Mouse (Mus musculus) T-helper 2 cell (primary cell): ENCODE measurements around the gene Rab31.

Experiments
- in situ Hi-C: fragments of 300-600 bp; cut with MboI, MseI; formaldehyde crosslinking; loops from one replicate; pipeline ENCODE4 v1.15.1; 2025; ENCODE audit warnings: high pct_unique_total_duplicates

The Rab31 gene

DNA sequence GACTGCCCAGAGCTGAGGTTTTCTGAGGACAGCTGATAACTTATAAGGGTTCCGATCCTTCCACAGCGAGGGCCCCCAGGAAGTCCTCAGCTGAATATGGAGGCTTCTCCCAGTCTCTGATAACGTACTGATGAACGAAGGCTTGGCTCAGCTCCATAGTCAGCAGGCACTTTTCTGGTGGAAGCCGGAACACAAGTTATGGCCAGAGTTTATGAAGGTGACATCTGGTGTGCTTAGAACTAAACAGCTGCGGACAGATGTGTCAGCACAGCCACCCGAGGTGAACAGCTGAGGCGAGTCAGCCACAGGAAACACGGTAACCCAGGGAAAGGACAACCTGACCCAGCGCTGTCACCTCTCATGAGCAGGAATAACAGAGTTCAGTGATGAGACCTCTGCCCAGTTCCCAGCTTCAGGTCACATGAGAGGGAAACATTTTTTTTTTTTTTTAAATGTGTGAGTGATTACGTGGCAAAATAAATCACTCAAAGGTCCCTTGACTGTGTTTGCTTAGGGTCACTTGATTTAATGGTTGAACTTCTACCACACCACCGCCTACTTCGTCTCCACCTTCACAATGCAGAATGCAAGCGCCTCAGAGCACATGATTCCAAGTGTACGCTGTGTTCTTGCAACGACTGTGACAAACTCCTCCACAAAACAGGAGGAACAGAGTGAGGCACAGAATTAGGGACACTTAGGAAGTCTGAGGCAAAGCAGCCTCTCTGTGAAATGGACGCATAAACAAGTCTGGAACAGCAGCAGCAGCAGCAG, 106.0 kb downstream of the Rab31 start:
- in situ Hi-C loops = no loop called here

DNA sequence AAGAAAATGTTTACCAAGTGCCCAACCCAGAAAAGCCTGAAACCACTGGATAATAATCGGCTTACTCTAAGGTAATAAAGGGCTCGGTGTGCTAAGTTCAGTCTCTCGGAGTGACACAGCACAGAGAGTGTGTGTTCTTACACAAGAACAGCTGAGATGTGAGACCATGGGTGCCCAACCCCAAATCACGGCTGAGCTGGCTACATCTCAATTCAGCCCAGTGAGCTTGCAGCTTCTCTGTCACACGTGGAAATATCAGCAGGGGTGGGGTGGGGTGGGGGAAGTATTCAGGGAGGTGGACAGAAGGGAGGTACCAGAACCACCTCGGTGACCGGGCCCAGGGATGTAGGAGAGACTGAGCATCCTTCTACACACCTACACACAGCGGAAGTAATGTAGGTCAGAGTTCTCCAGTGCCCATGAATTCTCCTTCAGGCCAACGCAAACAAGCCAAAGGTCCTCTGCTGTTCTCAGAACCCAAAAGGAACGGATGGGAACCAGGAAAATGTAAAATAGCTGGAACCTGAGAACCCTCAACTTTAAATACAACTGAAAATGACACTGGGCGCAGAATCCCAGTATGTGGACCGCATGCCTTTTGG, 106.7 kb downstream of the Rab31 start:
- in situ Hi-C loops = no loop called here

DNA sequence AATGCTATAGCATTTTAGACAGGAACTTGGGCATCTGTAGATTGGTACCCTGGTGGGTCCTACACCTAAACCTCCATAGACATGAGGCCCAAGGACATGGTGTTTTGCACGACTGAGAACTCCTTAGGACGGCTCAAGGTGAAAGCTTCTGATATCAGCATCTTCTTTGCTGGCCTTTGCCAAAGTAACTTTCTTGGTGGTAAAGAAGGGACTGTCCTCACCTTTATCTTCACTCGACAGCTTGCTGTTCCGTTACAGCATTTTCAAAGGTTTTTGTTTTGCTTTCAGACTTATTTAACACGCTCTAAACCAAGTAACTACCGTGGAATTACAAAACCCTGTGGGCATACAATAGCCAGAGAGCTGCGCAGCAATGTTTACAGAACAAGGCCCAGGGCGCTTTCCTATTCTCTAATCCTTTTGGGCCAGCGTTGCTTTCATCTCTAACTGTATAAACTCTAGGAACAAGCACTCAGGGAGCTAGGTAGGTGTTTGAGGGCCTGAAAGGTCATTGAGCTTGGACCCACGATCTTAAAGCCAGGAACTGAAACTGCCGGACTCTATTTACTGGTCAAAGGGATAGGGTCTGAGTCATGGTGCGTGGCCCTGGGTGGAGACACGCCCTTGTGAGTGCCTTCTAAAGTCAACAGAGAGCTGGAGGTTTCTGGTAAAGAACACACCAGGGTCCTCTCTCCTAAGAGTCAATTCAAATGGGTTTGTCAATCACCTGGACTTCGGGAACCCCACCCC, 109.0 kb downstream of the Rab31 start:
- in situ Hi-C loops = loop anchor here (5.0 kb wide), 1 partner anchor 104 kb away; no protein-coding TSS in a partner anchor

DNA sequence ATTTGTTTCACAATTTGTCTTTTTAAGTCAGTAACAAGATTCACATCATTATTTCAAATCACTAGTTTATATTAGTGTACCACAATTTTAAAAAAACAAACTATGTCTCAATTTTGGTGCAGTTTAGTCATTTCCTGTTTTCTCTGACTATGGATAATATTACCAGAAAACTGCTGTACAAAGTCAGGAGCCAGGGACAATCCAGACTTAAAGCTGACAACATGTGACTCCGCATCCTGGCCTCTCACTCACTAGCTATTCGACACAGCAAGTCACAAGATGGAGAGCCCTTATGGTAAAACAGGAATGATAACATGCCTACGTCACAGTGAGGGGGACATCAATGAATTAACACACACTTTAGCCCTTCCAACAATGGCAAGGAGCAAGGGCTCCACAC, 109.9 kb downstream of the Rab31 start:
- in situ Hi-C loops = loop anchor here (5.0 kb wide), 1 partner anchor 105 kb away; no protein-coding TSS in a partner anchor

DNA sequence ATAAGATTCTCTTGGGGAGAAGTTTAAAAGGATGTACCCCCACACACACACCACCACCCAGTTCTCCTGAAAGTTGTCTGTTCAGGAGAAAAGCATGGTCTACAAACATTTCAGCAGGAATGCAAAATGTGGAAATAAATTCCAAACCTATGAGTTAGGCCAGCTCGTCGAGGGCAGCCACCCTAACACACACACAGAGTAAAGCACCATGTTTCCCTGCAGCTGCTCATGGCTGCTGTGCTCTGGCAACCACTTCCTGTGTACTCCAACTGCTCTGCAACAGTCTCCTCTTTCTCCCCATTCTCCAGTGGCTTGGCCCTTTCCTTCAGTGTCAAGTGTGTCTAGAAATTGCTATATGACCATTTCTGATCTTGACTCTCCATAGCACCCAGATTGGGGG, 114.1 kb downstream of the Rab31 start:
- in situ Hi-C loops = loop anchor here (10.0 kb wide), 1 partner anchor 1234 kb away; no protein-coding TSS in a partner anchor

DNA sequence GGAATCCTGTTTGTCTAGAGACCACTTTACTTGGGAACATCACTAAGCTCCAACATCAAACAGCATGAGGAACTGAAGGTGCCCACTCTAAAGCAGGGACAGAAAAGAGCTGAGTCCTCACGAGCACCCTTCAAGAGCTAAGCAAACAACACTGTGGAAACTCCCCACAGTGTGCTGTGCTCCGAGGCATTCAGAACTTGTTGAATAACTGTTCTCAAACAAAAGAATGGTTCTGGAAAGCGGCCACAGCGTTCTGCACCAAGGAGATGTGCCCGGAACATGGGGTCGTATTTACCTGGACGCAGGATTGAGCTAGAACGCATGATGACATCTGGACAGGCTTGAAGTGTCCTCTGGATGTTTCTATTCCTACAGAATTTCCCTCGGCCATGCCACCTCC, 114.6 kb downstream of the Rab31 start:
- in situ Hi-C loops = loop anchor here (10.0 kb wide), 1 partner anchor 1233 kb away; no protein-coding TSS in a partner anchor

DNA sequence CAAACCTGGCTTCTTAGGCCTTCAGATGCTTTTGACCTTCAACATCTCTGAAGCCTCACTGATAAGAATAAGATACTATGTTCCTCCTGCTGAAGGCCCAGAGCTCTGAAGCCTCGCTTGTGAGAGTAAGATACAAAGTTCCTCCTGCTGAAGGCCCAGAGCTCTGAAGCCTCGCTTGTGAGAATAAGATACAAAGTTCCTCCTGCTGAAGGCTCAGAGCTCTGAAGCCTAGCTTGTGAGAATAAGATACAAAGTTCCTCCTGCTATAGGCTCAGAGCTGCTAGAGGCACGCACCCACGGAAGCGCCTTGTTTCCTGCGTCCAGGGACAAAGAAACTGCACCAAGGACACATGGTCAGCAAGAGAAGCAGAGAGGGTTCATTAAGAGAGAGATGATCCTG, 115.8 kb downstream of the Rab31 start:
- in situ Hi-C loops = loop anchor here (10.0 kb wide), 1 partner anchor 1232 kb away; no protein-coding TSS in a partner anchor

DNA sequence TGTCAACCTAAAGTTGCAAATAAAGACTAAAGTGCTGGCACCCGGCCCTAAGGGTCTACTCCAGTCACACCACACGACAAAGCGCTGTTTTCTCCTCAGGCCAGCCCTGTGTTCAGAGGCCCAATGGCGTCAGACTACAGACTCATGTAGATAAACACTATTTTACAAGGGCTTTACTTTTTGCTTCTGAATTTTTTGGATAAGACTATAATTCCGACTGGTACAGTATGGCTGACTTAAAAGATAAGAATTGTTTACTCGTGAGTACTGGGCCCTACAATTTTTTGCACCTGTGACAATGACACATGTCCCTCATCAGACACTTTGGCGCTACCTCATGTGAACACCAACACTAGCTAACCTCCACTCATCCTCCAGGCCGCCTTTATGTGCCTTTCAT, 116.5 kb downstream of the Rab31 start:
- in situ Hi-C loops = loop anchor here (10.0 kb wide), 1 partner anchor 1231 kb away; no protein-coding TSS in a partner anchor

DNA sequence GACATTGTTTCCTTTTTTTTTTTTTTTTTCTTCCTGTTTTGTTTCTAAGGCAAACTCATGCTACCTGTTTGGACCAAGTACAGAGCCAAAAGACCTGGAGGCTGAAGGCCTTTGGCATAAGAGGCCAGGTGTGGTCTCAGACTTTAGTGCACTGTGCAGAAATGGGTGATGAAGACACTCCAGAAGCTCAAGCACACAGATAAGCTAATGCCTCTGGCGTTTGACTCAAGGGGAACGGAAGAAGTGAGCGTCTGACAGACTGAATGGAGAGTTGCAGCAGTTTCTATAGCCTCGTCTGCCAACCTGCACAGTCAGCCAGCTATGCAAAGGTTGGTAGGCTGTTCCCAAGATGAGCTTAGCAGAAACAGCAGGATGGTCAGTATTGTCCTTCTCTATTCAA, 116.9 kb downstream of the Rab31 start:
- in situ Hi-C loops = loop anchor here (10.0 kb wide), 1 partner anchor 1231 kb away; no protein-coding TSS in a partner anchor

DNA sequence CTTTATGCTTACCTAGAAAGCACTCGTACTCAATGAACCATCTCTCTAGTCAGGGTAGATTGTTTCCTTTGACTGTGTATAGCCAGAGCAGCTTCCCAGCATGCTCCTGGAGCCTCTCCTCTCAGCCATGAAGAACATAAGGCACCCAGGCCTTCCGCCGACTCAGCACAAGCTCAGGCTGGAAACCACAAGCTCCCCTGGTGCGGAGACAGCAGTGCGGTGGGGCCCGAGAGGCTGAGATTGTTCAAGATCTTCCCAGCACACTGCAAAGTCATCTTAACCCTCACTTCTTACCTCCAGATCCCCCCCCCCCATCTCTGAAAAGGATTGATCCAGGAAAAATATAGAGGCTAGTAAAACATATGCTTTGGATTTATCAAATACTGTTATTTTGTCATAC, 122.0 kb downstream of the Rab31 start:
- in situ Hi-C loops = loop anchor here (10.0 kb wide), 1 partner anchor 1226 kb away; no protein-coding TSS in a partner anchor

DNA sequence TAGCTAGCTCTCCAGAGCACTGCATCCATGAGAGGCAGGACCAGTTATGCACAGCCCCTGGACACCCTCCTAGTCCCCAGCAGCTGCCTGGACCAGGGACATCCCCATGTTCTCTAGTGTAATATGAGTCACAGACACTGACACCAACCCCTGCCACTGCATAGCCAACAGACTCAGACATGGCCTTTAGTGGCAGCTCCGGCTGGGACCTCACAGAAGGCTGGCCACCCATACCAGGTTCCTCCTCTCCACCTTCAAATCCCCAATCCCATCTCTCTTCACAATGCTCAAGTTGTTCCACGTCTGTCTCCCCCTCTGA, 123.4 kb downstream of the Rab31 start:
- in situ Hi-C loops = no loop called here

DNA sequence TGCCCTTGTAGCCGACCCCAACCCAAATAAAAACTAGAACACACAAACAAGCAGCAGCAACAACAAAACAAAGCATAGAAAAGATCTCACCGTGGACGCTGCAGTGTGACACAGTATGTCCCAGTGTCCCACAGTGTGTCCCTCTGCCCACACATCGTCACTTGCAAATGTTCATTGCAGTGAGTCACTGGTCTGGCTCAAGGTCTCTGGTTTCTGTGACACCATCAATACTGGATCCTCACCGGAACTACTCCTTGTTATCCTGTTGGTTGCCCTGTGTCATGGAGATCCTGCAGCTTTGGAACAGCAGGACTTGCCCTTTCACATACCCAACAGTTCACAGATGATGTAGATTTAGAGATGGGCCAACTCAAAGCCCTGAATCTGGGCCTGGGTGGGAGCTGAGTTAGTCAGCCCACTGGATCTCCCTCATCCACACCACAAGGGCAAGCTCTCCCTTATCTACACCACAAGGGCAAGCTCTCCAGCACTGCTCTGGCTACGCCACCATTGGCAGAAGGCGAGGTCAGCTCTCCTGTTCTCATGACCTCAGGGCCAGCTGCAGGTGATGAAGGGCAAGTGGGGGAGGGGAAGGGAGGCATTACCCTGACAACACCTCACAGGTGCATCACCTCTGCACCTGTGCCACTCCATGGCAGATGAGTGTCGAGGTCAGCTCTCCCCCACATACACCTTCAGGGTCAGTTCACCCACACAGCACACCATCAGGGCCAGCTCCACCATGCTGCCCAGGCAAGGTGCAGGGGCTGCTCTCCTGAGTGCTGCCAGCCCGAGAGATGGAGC, 124.0 kb downstream of the Rab31 start:
- in situ Hi-C loops = no loop called here

DNA sequence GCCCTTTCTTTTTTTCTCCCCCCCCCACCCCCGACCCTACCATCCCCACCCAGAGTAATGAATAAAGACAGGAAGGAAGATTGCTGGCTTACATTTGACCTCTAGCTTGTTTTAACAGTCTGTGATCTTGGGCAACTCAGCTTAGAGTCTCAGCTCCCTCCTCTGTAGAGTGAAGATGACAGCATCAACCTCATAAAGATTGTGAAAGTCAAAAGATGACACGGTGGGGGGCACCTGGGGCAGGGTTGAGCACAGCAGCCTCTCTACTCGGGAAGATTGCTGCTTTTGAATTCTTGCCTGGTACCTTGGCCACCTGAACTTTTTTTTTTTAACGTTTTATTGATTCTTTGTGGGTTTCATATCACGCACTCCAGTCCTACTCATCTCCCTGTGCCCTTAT, 124.6 kb downstream of the Rab31 start:
- in situ Hi-C loops = no loop called here

DNA sequence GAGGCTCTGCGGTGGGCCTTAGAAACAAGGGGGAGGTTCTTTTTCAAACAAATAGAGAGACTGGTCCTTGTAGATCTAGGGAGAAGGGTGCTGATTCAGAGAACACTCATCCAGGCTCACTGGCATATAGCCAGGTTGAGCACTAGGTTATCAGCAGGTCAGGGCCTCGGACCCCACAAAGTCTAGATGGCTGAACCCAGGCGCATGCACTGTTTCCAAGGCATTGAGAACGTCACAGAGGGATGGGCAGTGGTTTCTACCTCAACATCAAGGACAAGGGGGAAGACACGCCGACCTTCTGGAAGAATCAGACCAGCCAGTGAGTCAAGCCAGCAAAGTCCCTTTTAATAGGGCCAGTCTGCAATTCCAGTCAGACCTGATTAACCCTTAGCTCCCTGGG, 125.3 kb downstream of the Rab31 start:
- in situ Hi-C loops = no loop called here

DNA sequence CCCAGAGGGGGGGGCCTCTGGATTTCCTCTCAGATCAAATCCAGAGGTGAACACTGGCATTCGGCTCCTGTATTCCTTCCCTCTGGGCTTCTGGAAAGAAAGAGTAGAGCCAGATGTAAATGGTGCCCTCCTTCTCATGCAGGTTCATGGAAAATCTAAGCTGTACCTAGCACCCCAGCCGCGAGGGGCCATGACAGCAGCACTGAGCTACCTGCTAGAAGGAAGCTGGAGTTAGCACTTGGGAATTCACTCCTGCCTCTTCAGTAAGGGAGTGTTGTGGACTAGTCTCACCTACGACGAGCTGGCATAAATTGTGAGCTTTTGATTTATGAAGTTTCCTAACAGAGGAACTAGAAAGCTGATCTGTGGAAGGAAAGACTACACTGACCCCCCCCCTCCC, 129.0 kb downstream of the Rab31 start:
- in situ Hi-C loops = no loop called here

DNA sequence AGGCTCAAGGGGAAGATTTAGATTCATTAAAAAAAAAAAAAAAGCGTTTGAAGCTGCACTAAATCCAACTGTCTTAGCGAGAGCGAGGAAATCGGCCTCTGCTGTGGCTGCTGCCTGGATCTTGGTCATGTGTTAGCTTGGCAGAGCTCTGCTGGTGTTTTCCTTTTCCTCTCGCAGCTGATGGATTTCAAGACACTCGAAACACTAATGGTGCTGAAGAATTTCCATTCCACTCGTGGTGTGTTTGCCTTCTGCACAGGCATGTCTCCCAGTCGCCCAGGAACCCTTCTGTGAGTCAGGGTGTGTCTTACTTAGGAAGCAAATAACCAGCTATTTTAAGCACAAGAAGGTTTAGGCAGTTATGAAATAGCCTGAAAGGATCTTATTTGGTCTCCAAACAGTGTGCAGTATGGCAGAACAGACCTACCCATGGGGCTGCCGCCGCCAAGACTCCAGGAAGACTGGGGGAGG, 129.5 kb downstream of the Rab31 start:
- in situ Hi-C loops = no loop called here

DNA sequence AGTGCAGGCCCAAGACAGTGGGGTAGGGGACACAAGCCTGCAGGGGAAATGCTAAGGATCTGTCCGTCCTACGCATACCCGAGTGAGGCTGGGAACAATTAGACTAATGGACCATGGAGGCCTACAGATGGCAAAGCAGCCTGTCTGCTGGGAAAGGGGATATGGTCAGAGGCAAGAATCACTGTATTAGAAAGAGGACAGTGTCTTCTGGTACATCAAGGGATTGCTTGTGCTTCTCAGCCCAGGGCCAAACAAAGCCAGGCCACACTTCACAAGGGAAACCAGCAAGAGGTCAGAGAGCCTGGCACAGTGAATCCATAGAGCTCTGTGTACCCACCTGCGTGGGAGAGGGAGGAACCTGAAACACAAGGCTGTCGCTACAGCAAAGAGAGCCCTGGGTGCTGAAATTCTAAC, 130.0 kb downstream of the Rab31 start:
- in situ Hi-C loops = no loop called here

DNA sequence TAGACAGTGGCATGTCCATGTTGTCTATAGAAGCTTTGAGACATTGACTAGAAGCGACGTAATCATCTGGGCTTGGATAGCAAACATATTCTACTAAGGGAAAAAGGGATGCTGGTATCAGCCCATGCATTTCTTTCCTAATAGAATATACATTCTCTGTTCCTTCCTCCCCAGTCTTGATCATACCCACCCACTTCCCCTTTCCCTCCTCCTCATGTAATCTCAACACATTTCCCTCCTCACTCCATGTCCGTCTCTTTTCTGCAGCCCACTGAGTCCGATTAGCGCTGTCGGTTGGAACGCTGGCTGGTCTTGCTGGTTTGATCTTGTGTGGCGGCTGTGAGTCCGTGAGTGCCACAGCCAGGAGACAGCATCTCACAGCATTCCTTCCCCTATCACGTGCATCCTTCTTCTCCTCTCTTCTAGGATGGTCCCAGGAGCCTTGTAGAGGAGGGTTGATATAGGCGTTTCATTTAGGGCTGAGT, 130.8 kb downstream of the Rab31 start, which contains the start of gene Txndc2:
TSS of gene Txndc2 (minus strand) at position 435 of the 485 bp plus-strand sequence.
- in situ Hi-C loops = no loop called here

DNA sequence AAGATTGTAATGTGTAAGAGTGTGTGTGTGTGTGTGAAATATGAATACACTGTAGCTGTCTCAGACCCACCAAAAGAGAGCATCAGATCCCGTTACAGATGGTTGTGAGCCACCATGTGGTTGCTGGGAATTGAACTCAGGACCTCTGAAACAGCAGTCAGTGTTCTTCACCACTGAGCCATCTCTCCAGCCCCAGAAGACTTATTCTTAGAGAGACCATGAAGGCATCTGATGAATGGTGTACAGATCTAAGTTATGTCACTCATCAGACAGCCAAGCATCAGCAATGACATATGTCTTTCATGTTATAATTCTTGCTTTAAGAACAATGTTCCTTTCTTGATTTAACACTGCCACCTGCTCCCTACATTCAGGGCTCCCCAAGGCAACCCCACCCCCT, 133.4 kb downstream of the Rab31 start:
- in situ Hi-C loops = no loop called here

DNA sequence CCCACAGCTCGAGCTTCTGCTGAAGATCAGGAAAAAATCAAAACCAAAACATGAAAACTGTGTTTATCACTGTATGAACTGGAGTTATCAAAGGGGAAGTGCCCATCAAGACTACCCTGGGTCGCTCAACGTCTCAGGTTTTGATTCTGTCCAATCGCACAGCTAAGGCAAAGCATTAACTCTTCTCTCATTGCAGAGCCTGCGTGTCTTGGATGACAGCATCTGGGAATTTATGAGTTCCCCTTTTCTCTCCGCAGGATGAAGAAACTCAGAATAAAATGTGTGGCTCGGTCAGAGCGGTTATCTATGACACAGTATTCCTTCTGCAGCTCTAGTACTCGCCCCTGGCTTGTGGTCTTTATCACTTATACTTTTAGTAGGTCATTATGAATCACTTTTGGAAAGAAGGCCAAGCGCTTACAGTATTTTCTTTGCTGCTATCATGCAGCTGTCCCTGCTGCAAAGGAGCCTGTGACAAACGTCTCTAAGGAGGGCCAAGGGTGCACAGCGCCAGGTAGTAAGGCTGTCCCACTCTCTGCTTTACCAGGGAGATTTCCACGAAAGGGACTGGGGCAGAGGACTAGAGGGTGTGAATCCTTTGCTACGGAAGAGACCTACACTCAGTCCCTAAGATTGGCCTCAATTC, 136.7 kb downstream of the Rab31 start:
- in situ Hi-C loops = no loop called here

DNA sequence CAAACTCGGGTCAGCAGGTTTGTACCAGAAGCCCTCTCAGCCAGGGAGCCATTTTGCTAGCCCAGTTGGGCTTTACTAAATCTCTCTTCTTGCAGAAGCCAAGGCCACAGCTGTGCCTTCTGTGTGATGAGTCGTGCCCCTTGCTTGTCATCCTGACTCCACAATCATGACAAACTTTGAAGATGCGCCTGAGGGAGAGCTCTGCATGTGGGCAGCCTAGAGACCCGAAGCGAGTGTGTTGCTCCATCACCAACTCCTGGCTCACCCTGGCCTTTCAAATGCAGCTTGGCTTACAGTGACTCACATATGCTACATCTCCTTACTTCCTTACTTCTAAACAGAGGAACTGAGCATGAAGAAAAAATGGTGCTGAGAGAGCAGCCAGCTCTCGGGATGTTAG, 142.6 kb downstream of the Rab31 start:
- in situ Hi-C loops = no loop called here
